Mouse (Mus musculus): ENCODE results near the gene Cldnd1. TPM values are rescaled to one million over a fixed set of nuclear protein-coding genes. Genes with fewer than 3 reads are reported as not detected.
A peak's percentile ranks its signal among the peaks of the same experiment; 100 is the strongest.

Cldnd1 gene
- 14.5 to 60.0 TPM (median 53.1 TPM) in 3 replicates for total RNA-seq (2017)

DNA sequence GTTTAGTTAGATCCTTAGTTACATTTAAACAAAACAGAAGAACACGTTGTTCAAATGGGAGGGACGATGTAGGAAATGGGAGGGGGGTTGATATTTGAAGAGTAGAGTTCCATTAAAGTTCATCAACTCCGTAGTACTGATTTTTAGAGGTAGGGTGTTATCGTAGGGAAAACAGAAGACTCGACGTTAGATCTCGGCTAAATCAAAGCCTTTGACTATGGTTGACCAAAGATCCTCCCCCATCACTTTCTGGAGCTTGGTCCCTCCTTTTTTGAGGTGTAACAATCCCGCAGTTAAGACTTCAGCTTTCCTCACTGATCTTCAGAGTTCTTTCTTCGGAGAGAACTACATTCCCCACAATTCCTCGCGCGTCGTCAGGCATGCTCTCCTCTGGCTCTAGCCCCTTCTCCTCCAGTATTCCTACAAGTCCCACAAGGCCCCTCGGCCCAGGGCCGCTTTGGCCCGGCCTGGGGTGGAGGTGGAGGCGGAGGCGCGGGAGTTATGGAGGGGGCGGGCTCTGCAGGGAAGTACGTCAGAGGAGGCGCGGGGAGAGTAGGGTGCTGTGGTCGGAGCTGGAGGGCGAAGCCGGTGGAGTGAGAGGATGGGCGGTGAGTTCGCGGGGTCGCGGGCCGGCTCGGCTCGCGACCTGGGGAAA is at the start of gene Cldnd1:
TSS of gene Cldnd1 (plus strand) at position 434 of the 655 bp plus-strand sequence.
- peak; percentile 99 for ATAC-seq (replicated peaks; ENCODE audit: insufficient number of reproducible peaks, low FRiP score, low TSS enrichment, poor library complexity, severe bottlenecking)

DNA sequence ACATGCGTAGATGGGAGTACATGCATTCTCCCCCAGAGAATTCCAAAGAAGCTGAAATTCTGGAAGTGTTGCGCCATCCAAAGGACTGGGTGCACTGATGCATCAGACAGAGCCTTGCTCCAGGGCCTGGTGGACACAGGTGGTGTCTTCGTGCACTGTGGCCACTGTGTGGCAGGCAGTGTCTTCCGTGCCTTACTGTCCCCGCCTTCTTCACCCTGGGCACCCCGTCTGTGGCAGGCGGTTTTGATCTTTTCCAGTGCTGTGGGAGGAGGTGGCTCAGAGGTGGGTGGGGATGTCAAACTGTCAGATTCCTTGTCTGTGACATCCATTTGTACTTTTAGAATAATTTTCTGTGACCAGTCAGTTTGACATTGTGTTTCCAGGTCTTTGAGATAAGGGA is 49.0 kb upstream of the Cldnd1 start:
- ATAC-seq (replicated peaks; ENCODE audit: insufficient number of reproducible peaks, low FRiP score, low TSS enrichment, poor library complexity, severe bottlenecking), result no peak

DNA sequence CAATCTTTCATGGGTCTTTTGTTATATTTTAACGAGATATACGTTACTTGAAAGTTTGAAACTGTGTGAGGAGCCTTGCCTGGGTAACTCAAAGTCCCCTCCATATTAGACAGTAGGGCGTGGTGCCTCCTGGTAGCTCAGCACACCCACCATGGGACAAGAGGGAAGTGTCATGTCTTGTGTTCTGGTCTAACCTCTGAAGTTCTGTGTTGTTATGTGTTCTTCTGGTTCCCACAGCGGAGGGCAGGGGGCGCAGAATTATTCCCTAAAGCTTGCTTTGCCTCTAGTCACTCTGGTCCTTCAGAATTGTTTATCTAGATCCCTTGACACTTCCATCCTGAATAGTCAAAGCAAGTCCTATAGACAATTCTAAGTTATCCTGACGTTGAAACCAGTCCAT is 45.7 kb upstream of the Cldnd1 start:
- ATAC-seq (replicated peaks; ENCODE audit: insufficient number of reproducible peaks, low FRiP score, low TSS enrichment, poor library complexity, severe bottlenecking), result no peak

DNA sequence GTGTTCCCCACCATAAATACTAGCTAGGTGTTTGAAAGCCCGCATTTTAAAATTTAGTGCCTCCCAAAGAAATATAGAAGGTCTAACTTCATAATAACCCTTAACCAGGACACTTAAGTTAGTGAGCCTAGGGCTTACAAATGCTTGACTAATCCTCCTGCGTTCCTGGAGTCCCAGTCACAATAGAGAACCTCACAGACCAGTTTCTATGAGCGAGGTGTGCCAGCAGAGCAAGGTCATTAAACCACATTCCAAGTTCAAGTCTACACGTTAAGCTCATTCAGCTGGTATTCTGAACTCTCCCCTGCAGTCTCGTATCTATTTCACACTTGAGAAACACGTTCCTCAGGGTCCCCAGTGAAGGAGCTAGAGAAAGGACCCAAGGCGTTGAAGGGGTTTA is 44.8 kb upstream of the Cldnd1 start:
- no peak for ATAC-seq (replicated peaks; ENCODE audit: insufficient number of reproducible peaks, low FRiP score, low TSS enrichment, poor library complexity, severe bottlenecking)

DNA sequence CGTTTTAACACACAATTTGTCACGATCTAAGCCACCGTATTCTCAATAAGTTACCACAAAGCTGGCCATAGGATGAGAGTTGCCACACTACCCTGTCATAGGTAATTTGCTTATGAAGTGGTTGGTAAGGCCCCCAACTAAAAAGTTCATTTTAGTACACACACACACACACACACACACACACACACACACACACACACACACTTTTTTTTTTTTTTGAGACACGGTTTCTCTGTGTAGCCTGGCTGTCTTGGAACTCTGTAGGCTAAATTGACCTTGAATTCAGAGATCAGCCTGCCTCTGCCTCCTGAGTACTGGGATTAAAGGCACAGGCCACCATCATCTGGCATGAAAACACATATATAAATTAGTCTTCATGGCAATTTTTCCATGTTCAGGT is 43.8 kb upstream of the Cldnd1 start:
- ATAC-seq (replicated peaks; ENCODE audit: insufficient number of reproducible peaks, low FRiP score, low TSS enrichment, poor library complexity, severe bottlenecking), result no peak

DNA sequence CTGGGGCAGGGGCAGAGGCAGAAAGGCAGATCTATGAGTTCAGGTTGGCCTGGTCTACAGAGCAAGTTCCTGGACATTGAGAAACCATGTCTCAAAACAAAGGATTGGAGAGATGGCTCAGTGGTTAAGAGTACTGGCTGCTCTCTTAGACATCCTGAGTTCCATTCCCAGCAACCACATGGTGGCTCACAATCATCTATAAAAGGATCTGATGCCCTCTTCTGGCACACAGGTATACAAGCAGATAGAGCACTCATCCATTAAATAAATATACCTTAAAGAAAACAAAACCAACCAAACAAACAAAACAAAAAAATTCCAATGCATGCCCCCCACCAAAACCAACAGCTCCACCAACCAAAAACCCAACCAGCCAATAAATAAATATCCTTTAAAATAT is 43.2 kb upstream of the Cldnd1 start:
- no peak for ATAC-seq (replicated peaks; ENCODE audit: insufficient number of reproducible peaks, low FRiP score, low TSS enrichment, poor library complexity, severe bottlenecking)

DNA sequence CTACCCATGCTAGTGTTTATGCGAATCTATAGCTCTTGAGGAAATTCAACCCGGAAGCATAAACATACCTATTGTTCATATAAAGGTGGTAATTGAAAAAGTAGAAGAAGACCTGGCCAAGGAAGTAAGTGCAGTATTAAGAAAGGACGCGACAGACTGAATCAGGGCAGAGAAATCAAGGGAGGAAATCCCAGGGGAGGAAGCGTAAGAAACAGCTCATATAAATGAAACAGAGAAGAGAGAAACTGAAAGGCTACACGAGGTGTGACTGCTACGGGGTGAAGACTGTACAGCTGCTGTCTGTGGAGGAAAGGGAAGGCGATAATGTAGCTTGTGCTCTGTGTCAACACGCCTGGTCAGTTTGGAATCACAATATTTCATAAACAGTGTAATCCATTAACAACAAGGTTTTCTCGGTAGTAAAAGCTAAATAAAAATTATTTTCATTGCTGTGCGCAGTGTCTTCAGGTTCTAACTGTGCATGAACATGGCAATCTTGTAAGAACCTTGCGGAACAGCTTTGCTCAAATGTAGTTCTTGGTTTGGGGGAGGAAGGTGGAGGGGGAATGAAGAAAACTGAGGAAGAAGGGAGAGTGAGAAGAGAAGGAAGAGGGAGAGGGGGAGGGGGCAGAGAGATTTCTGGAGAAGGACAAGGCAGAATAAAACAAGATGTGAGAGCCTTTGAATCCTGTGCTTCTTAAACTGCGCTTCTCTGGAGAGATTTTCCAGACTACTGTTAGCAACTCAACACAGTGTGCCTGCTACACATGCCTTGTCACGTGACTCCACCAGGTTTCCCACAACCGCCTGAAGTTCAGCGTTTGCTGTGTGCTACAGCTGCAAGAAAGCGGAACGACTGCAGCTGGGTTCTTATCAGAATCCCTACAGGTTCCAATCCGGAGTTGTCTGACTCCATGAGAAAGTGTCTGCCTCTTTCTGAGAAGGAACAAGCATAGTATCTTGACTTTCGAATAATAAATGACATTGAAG is 41.9 kb upstream of the Cldnd1 start:
- ATAC-seq (replicated peaks; ENCODE audit: insufficient number of reproducible peaks, low FRiP score, low TSS enrichment, poor library complexity, severe bottlenecking), result no peak

DNA sequence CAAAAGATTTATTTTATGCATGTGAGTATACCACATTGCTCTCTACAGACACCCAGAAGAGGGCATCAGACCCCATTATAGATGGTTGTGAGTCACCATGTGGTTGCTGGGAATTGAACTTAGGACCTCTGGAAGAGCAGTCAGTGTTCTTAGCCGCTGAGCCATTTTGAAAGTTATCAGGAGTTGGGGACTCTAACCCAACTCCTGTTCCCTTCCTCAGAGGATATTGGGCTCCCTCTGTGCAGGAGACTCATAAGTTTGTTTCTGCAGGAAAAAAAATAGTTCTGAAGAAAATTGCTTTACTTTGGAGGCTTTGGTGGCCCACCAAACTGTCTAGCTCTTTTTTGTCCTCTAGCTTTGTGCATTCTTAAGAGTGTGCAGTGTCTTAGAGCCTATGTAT is 39.2 kb upstream of the Cldnd1 start:
- no peak for ATAC-seq (replicated peaks; ENCODE audit: insufficient number of reproducible peaks, low FRiP score, low TSS enrichment, poor library complexity, severe bottlenecking)

DNA sequence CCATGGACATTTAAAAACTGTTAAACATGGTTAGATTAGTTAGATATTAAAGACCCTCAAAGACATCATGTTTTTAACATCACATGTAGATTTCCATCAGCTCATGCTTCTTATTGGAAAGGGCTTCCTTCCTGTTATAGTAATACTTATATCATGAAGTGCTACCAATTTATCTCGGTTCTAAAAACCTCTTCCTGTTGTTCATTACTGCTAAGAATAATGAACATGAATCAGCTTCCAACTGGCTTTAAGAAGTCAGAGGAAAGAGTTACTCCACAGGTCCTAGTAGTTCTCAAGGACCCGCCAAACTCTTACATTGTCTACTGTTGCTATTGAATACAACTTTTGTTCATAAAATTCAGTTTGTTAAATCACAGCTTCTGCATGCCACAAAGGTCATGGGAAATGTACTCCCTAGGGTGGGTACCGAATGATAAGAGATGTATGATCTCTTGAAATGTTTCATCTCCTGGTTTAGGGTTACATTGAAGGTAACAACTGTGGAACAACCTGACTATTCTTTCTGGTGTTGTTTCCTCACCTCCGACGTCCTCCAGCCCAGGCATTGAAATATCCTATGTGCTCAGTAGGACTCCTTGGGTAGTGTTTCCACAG is 38.0 kb upstream of the Cldnd1 start:
- no peak for ATAC-seq (replicated peaks; ENCODE audit: insufficient number of reproducible peaks, low FRiP score, low TSS enrichment, poor library complexity, severe bottlenecking)

DNA sequence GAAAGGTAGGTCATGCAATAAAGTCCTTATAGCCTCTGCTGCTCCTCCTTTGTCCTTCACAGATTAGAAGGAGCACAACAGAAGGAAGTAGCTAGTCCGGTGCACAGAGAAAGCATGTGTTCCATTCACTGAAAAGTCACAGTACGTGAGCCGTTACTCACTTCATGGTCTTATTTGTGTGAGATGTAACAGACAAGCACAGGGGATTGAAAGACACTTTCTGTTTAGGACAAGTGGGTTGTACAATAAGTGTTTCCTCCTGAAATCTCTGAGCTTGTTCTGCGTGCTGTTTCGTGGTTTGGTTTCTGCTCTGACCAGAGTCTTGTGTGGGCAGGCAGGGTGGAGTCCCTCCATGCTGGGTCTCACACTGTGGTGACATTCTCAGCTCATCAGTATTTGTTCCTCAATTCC is 37.4 kb upstream of the Cldnd1 start:
- peak; percentile 81 for ATAC-seq (replicated peaks; ENCODE audit: insufficient number of reproducible peaks, low FRiP score, low TSS enrichment, poor library complexity, severe bottlenecking)

DNA sequence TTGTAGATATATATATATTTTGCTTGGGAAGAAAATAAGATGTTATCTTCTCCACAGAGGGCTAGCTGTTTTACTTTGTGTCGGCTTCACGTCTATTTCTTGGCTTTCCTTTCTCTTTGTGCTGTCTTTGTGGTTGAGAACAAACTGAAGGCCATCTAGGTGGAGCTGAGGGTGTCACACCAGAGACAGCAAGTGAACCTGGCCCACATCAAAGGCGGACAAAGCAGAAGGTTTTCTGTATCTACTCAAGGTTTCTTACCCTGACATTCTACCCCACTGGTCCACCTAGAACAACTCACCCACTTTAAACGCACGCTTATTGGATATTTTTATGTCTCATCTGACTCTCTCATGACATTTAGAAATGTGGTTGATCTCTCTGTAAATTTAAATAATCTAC is 33.6 kb upstream of the Cldnd1 start:
- no peak for ATAC-seq (replicated peaks; ENCODE audit: insufficient number of reproducible peaks, low FRiP score, low TSS enrichment, poor library complexity, severe bottlenecking)

DNA sequence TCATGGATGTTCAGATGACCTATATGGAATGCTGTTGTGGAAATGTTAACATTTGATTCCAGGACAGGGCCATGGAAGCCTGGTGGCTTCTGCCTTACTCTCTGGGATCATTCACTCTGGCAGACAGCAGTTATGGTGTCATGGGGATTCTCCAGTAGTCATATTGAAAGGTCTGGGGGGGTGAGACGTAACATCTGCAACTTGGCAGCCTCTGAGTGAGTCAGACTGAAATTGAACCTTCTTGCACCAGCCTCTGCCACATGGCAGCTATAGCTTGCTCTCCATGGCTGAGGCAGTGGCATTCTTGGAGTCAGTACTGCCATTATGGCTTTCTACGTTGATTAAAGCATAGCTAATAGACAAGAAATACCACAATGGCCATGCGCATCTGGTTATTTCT is 30.9 kb upstream of the Cldnd1 start:
- ATAC-seq (replicated peaks; ENCODE audit: insufficient number of reproducible peaks, low FRiP score, low TSS enrichment, poor library complexity, severe bottlenecking), result no peak

DNA sequence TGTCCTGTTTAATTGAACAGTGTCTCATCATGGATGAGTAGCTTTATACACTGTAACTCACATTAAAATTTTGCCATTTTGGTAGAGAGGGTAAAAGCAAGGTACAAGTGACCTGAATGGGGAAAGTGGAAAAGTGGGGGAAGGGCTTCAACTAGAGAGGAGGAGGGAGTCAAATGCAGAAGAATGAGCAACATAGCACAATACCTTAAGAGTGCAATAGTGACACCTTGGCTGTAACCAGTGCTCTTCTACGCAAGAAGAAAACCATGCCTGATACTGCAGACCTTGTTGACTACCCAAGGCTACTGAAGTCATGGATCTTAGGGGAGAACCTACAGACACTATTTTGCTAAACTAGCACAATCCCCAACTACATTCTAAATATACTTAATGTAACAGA is 30.4 kb upstream of the Cldnd1 start:
- ATAC-seq (replicated peaks; ENCODE audit: insufficient number of reproducible peaks, low FRiP score, low TSS enrichment, poor library complexity, severe bottlenecking), result no peak

DNA sequence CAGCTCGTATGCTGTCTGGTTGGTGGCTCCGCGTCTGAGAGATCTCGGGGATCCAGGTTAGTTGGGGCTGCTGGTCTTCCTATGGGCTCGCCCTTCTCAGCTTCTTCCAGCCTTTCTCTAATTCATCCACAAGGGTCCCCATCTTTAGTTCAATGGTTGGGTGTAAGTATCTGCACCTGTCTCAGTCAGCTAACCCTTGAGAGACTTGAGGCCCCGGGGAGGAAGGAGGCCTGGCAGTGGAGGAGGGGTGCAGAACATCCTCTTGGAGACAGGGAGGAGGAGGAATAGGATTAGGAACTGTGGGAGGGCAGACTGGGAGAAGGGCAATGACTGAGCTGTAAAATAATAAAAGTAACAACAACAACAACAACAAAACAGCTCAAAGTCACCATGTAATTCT is 27.5 kb upstream of the Cldnd1 start:
- no peak for ATAC-seq (replicated peaks; ENCODE audit: insufficient number of reproducible peaks, low FRiP score, low TSS enrichment, poor library complexity, severe bottlenecking)

DNA sequence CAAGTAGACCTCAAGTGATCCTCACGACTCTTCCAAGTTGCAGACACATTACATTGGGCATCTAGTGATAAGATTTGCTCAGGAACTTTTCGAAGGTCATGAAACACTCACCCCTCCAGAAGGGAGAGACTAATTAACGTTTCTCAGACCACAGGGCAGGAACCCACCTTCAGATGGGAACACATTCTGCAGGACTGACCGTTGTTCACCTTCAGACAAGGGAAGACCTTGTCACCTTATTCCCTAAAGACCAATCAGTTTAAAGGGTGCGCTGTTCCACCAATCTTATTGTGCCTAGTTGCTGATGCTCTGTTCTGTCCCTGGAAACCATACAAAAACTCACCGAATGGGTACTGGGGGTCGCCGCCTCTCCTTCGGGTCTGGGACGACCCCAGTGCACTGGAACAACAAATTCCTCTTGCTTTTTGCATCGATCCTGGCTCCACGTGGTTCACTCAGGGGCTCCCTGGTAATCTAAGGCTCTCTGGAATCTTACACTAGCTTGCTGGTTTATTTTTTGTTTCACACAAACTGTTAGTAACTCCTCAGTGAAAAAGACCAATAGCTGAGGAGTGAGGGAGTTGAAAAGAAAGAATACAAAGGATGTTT is 26.8 kb upstream of the Cldnd1 start:
- no peak for ATAC-seq (replicated peaks; ENCODE audit: insufficient number of reproducible peaks, low FRiP score, low TSS enrichment, poor library complexity, severe bottlenecking)

DNA sequence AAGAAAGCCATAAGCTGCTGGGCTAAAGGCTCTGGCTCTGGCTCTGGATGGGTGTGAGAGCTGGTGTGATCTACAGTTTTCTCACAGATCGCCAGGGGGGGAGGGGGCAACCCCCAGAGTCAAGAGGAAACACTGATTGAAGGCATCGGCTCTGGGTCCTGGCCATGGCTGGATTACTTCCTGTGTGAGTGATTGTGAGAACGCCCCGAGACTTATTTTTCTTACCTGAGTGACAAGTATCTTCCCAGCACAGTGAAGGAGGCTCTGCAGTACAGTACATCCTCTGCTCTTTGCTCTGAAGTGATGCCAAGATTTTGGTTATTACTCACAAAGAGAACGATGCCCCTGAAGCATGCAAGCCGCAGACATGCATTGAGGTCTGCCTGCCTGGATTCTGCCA is 25.9 kb upstream of the Cldnd1 start:
- no peak for ATAC-seq (replicated peaks; ENCODE audit: insufficient number of reproducible peaks, low FRiP score, low TSS enrichment, poor library complexity, severe bottlenecking)

DNA sequence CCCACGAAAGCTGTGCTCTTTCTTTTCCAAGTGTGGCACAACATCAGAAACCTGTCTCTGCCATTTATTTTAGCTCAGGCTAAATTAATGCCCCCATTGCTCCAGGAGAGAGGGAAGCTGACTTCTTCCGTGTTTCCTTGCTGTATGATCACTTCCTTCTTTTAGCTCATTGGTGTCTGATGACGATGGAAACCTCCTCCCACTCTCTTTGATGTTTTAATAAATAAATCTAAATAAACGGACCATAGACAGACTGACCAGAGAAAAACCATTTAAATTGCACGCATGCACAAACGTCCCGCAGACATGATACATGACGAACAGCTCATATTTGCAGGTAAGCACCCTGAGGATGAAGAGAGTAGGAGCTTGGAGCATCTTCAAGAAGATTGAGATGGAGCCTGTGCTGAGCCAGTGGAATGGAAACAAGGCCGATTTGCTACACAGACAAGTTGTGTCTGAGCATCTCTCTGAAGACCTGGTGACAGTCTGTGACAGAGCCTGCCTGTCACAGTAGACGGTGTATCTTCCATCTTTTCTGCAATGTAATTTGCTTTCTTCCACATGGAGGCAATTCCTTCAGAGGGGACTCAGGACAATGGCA is 25.3 kb upstream of the Cldnd1 start:
- ATAC-seq (replicated peaks; ENCODE audit: insufficient number of reproducible peaks, low FRiP score, low TSS enrichment, poor library complexity, severe bottlenecking), result no peak; the same call in 1 of the 2 replicates

DNA sequence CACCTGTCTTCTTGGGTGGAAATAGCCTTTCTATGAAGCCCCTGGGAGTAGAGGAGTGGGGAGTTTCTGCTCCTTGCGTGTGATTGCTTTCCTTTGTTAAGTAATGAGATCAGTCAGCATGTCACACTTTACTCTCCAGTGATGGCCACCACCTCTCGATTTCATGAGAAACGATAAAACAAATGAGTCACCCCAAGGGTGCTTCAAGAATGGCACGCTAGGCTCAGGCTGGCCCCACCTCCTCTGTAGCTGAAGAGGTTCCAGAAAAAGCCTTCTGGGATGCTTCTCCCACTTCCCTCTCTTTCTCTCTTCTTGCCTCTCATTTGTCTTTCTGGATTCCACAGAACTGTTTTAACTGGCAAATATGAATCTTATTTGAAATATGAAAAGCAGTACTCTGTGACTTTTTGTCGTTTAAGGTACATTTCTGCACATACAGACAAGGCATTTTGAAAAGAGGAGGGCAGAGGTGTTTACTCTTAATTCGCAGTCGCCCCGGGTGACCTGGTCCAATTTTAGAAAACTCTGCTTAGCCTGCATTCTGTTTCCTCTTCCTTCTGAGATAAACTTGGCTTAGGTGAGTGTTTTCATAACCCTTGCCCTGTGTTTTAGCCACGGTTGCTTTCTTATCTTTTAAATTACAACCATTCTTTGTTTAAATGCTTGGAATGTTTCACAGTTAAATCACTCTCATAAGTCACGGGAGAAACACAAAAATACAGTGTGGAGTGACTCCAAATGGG is 24.2 kb upstream of the Cldnd1 start:
- no peak for ATAC-seq (replicated peaks; ENCODE audit: insufficient number of reproducible peaks, low FRiP score, low TSS enrichment, poor library complexity, severe bottlenecking)

Measured in monocyte, adult 5-6 weeks (primary cell).